Comparison of ENCODE assay signal across 11 mouse cellular contexts in genomic region chr13:96925991-96926725, GRCm38 (mm10). TPM values are rescaled to one million over a fixed set of nuclear protein-coding genes. Genes with fewer than 3 reads are reported as not detected.
A peak's percentile ranks its signal among the peaks of the same experiment; 100 is the strongest.
DNase-seq lines count a peak whose midpoint lies in the region; ATAC-seq and TF ChIP-seq lines count a peak whose summit lies in the region.
"Had no signal": no experiment of that assay in that cellular context is flagged by ENCODE, and none has a peak within 500 bp of the region (broad histone marks: within the 10 kb centered on the region; RNA-seq: fewer than 3 reads in every experiment).

No protein-coding gene starts in this region.

- H3K27me3 ChIP-seq in kidney, postnatal 0 days (ENCODE audit: insufficient read depth, low read length) = no peaks in the 10 kb centered on the region
- H3K27me3 ChIP-seq in embryonic facial prominence, embryonic 13.5 days = peaks cover 36% of the 10 kb centered on the region
- no peaks in the 10 kb centered on the region for H3K27me3 ChIP-seq in intestine, postnatal 0 days (replicated peaks; ENCODE audit: control insufficient read depth, insufficient read depth, low read length)
- H3K27me3 ChIP-seq in small intestine, adult 2 months (ENCODE audit: control insufficient read depth, insufficient read depth, low read length) = no peaks in the 10 kb centered on the region
- H3K27me3 ChIP-seq in forebrain, embryonic 10.5 days (ENCODE audit: poor library complexity, severe bottlenecking) = peaks cover 66% of the 10 kb centered on the region

- no peak overlapping the region for H3K9ac ChIP-seq in kidney, postnatal 0 days (ENCODE audit: low read depth, low read length)
- no peak overlapping the region for H3K9ac ChIP-seq in embryonic facial prominence, embryonic 13.5 days
- H3K9ac ChIP-seq in intestine, postnatal 0 days (ENCODE audit: low read depth, low read length) = no peak overlapping the region

- peak overlapping the region; percentile 86 for H3K4me3 ChIP-seq in kidney, postnatal 0 days (replicated peaks; ENCODE audit: low read depth, low read length)
- H3K4me3 ChIP-seq in embryonic facial prominence, embryonic 13.5 days = 0 out of 2 replicates have a peak overlapping the region, but pooled peaks have one; percentile 78
- peak overlapping the region; percentile 93 for H3K4me3 ChIP-seq in intestine, postnatal 0 days (ENCODE audit: low read depth, low read length)
- peak overlapping the region; percentile 61 for H3K4me3 ChIP-seq in small intestine, adult 2 months (ENCODE audit: low read depth, low read length)
- H3K4me3 ChIP-seq in forebrain, embryonic 10.5 days = no peak overlapping the region

- 50% methylated on average over 10 of the region's 10 CpGs for WGBS in kidney, postnatal 0 days
- WGBS in embryonic facial prominence, embryonic 13.5 days = 31% methylated on average over 10 of the region's 10 CpGs
- WGBS in intestine, postnatal 0 days = 29% methylated on average over 10 of the region's 10 CpGs
- 26% methylated on average over 10 of the region's 10 CpGs for WGBS in small intestine, adult 2 months
- 37% methylated on average over 10 of the region's 10 CpGs for WGBS in forebrain, embryonic 10.5 days

- H3K9me3 ChIP-seq in kidney, postnatal 0 days (replicated peaks; ENCODE audit: low read length) = no peaks in the 10 kb centered on the region
- H3K9me3 ChIP-seq in embryonic facial prominence, embryonic 13.5 days = no peaks in the 10 kb centered on the region
- no peaks in the 10 kb centered on the region for H3K9me3 ChIP-seq in intestine, postnatal 0 days (ENCODE audit: control insufficient read depth)
- H3K9me3 ChIP-seq in forebrain, embryonic 10.5 days = no peaks in the 10 kb centered on the region; the same call in 1 of the 2 replicates

- DNase-seq in kidney, postnatal 0 days (ENCODE audit: low spot score) = no peak
- no peak for DNase-seq in kidney, postnatal 10 days
- no peak for DNase-seq in layer of hippocampus, adult 11-12 months (ENCODE audit: low spot score)
- no peak for DNase-seq in forebrain, embryonic 10.5 days (ENCODE audit: extremely low spot score, low spot score)
- DNase-seq: lung, embryonic 14.5 days; right cerebral cortex, postnatal 14 days; thymus, postnatal 25 days had no signal

- TF ChIP-seq CTCF in kidney, postnatal 0 days (IDR thresholded peaks at IDR 0.05; ENCODE audit: low read depth) = no peak
- TF ChIP-seq CTCF in intestine, postnatal 0 days (IDR thresholded peaks at IDR 0.05; ENCODE audit: low read depth) = no peak
- TF ChIP-seq CTCF in small intestine, adult 2 months (IDR thresholded peaks at IDR 0.05; ENCODE audit: extremely low read depth, insufficient read length, insufficient replicate concordance, low read depth, low read length) = 0 out of 2 replicates have a peak, but pooled peaks have one; percentile 26

- no peak for ATAC-seq in kidney, postnatal 0 days (replicated peaks; ENCODE audit: low FRiP score, low read depth)
- ATAC-seq in embryonic facial prominence, embryonic 13.5 days (ENCODE audit: insufficient number of reproducible peaks, insufficient read depth, low FRiP score, low TSS enrichment, low read depth) = no peak
- peak; percentile 81 for ATAC-seq in intestine, postnatal 0 days
- ATAC-seq: midbrain, embryonic 16.5 days had no signal

- H3K27ac ChIP-seq in kidney, postnatal 0 days = no peak overlapping the region
- H3K27ac ChIP-seq in embryonic facial prominence, embryonic 13.5 days = no peak overlapping the region
- H3K27ac ChIP-seq in intestine, postnatal 0 days (ENCODE audit: low read depth, low read length) = peak overlapping the region; percentile 98
- H3K27ac ChIP-seq in small intestine, adult 2 months (ENCODE audit: insufficient read depth, low read depth, low read length) = peak overlapping the region; percentile 91
- H3K27ac ChIP-seq in forebrain, embryonic 10.5 days = no peak overlapping the region

- H3K4me2 ChIP-seq in kidney, postnatal 0 days (ENCODE audit: low read length) = peak overlapping the region; percentile 99
- peak overlapping the region; percentile 99; the same call in 1 of the 2 replicates for H3K4me2 ChIP-seq in embryonic facial prominence, embryonic 13.5 days
- H3K4me2 ChIP-seq in intestine, postnatal 0 days (replicated peaks; ENCODE audit: low read depth) = peak overlapping the region; percentile 96

- 0 out of 2 replicates have a peak, but pooled peaks cover 4% of the 10 kb centered on the region for H3K4me1 ChIP-seq in kidney, postnatal 0 days (replicated peaks; ENCODE audit: insufficient read depth, low read length)
- peaks cover 7% of the 10 kb centered on the region for H3K4me1 ChIP-seq in embryonic facial prominence, embryonic 13.5 days
- H3K4me1 ChIP-seq in intestine, postnatal 0 days (replicated peaks; ENCODE audit: control insufficient read depth, insufficient read depth, low read length) = no peaks in the 10 kb centered on the region
- H3K4me1 ChIP-seq in small intestine, adult 2 months (ENCODE audit: control insufficient read depth, insufficient read depth, insufficient read length, low read length) = peaks cover 15% of the 10 kb centered on the region
- H3K4me1 ChIP-seq in forebrain, embryonic 10.5 days = peaks cover 34% of the 10 kb centered on the region

- no peak for TF ChIP-seq POLR2A in small intestine, adult 2 months (IDR thresholded peaks at IDR 0.05; ENCODE audit: low read depth, low read length)

- no peaks in the 10 kb centered on the region for H3K36me3 ChIP-seq in kidney, postnatal 0 days (ENCODE audit: insufficient read depth, low read length)
- H3K36me3 ChIP-seq in embryonic facial prominence, embryonic 13.5 days = no peaks in the 10 kb centered on the region
- 0 out of 2 replicates have a peak, but pooled peaks cover 5% of the 10 kb centered on the region for H3K36me3 ChIP-seq in intestine, postnatal 0 days (ENCODE audit: control insufficient read depth, insufficient read depth)
- 0 out of 2 replicates have a peak, but pooled peaks cover 1% of the 10 kb centered on the region for H3K36me3 ChIP-seq in small intestine, adult 2 months (ENCODE audit: control insufficient read depth, insufficient read depth, low read length)
- no peaks in the 10 kb centered on the region for H3K36me3 ChIP-seq in forebrain, embryonic 10.5 days (replicated peaks)

RNA-seq across cellular contexts. Expression of gene Gcnt4, which starts 1.7 kb away (rescaled TPM):
- polyA plus RNA-seq in kidney, postnatal 0 days (2015; fragmentation: Nextera tagmentation; extraction: Ambion mirVana) = 1.3 and 1.7 TPM in 2 replicates
- 0.27 and 0.69 TPM in 2 replicates for polyA plus RNA-seq in embryonic facial prominence, embryonic 13.5 days (2015; fragmentation: Nextera tagmentation; extraction: Ambion mirVana)
- polyA plus RNA-seq in intestine, postnatal 0 days (2015; fragmentation: Nextera tagmentation; extraction: Ambion mirVana) = 6.7 and 8.0 TPM in 2 replicates
- polyA plus RNA-seq in small intestine, adult 2 months (2012; rRNA removed) = 4.4 and 12.0 TPM in 2 replicates
- polyA plus RNA-seq in forebrain, embryonic 10.5 days (2016; fragmentation: Nextera tagmentation; extraction: Ambion mirVana) = 0.22 and 0.26 TPM in 2 replicates

Comparison
In these comparisons a context has a peak if more than half of its experiments do, and no peak if none do; other contexts are left out.
1. H3K27ac ChIP-seq: peak in intestine, postnatal 0 days (single experiment) and small intestine, adult 2 months (single experiment); none in kidney, postnatal 0 days (single experiment), embryonic facial prominence, embryonic 13.5 days (single experiment) and forebrain, embryonic 10.5 days (single experiment).
2. Peak in every context shown above with its lines, with median percentiles within 50 percentile points of each other: H3K4me2 ChIP-seq.